Mouse (Mus musculus) heart, adult 8-10 months (tissue): ENCODE measurements around the gene Atp6v0d1. TPM values are rescaled to one million over a fixed set of nuclear protein-coding genes. Genes with fewer than 3 reads are reported as not detected.
A peak's percentile ranks its signal among the peaks of the same experiment; 100 is the strongest.
"Not testable (repeated sequence)": the region's sequence is repeated elsewhere in the genome, so short reads cannot be mapped to it uniquely, and the experiment has no call there.

Source experiments
- DNase-seq: peaks from one replicate; pipeline ENCODE4 v3.0.0; 2022; ENCODE audit warnings: low spot score
- total RNA-seq, 4 experiments: library from RNA; stranded (reverse); gene quantifications; 2 replicates each; pipeline ENCODE4 v1.2.4; 2022

Atp6v0d1 gene
- 10 to 100 TPM; 41.6 to 53.8 (median 51.7) TPM for total RNA-seq

GRCm38 (mm10) chr8:105565952-105566702 lies at the start of gene Atp6v0d1:
Gene Atp6v0d1 (minus strand): TSS chr8:105566047.
- peak; percentile 99 for DNase-seq

DNA sequence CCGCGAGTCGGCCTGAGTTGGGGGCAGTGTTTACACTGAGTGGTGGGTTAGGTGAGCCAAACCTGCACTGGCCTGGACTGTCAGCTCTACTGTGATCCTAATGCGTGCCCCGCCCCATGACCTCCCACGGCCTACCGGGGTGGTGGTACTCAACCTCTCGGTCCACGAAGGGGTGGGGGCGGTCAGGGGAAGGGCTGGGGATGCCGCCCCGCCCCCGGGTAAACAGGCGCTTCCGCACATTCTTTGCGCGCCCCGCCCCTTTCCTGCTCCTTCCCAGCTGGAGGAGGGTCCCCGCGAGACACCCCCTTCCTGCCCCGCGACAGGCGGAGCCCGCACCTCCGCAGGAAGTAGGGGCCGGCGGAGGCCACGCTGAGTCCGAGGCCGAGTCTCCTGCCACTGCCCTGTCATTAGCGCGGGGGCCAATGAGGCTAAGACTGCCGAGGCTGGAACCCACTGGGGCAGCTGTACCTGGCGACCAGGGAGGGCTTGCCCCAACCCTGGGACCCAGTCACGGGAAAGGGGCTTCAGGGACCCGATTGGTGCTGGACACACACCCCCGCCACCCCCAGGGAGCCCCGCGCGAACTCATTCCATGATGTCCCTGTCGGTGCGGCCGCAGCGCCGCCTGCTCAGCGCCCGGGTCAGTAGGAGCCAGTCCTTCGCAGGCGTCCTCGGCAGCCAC lies 48.1 kb upstream of the Atp6v0d1 start:
- peak; percentile 89 for DNase-seq

DNA sequence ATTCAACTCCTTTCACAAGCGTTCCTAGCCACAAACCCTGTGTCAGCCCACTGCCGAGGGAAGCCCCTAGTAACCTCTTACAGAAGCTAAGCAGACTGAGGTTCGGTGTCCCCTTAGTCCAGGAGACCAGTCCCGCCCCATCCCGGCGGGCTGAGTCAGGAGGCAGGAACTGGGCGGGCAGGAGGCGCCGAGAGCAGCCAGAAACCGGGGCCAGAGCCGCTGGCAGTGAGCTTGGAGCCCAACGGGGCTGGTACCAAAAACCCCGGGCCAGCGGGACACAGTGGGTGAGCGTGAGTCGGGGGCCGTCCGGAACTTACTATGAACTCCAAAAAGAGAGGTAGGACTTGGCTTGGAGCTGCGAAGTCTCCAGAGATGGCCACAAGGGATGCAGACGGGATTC lies 47.2 kb upstream of the Atp6v0d1 start:
- peak; percentile 69 for DNase-seq

- no peak for DNase-seq
These were observed 46.0 kb upstream of the Atp6v0d1 start for GRCm38 (mm10) chr8:105611836-105612235.

GRCm38 (mm10) chr8:105609771-105610170 lies 43.9 kb upstream of the Atp6v0d1 start:
- no peak for DNase-seq

DNA sequence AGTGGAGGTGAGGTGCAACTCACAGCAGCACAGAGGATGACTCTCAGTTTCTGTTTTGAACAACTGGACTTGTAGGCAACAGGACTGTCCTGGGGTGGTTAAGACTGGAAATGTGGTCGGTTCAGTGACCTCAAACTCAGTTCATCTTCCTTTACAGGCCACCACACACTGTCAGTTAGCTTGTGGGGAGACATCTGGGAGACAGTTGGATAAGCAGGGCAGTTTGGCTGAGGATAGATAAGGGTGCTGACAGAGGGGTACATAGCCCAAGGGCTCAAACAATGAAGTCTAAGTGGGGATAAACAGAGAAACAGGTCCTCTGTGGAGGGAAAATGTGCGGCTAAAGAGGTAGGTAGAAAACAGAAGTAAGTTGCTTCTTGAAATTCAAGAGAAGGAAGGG lies 43.5 kb upstream of the Atp6v0d1 start:
- DNase-seq, result no peak

DNA sequence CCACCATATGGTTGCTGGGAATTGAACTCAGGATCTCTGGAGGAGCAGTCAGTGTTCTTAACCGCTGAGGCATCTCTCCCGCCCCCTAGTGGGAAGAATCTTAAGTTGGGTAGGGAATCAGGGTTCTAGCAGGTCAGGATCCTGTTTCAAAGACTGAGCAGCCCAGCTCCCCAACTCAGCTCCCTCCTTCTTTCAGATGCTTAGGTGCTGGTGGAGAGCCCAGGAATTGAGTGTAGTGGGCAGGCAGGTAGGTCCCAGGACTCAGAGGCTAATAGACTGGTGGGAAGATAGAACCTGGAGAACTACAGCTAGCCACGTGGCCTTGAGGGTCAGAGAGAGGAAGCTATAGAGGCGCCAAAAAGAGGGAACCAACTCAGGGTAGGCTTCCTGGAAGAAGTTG lies 41.8 kb upstream of the Atp6v0d1 start:
- DNase-seq, result peak; percentile 60

GRCm38 (mm10) chr8:105607062-105607461 lies 41.2 kb upstream of the Atp6v0d1 start:
- DNase-seq, result no peak

- DNase-seq, result peak; percentile 91
These were observed 40.6 kb upstream of the Atp6v0d1 start for GRCm38 (mm10) chr8:105606189-105607023.

GRCm38 (mm10) chr8:105605491-105606188 lies 39.8 kb upstream of the Atp6v0d1 start:
- no peak for DNase-seq

DNA sequence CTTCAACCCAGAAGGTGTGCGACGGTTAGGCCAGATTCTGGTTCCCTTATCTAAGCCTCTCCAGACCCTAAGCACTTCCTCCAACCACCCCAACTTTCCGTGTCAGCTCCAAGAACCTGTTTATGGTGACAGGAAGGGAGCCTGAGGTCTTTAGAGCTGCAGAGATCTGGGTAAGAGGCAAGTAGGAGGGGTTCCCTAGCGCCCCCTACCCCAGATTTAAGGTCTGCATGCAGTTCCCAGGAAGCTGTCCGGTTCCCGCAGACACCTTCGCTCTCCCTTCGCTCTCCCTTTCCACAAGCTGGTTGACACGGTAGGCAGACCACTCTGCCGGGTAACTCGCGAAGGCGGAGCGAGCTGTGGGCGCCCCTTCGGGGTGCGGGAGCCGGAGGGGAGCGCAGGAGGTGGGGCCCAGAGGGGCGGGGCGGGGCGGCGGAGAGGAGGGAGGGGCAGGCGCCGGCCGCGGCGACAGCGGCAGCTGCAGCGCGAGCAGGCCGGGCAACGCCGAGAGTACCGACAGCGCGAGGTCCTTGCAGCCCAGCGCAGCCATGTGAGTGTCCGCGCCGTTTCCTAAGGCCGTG lies 39.0 kb upstream of the Atp6v0d1 start, which contains the start of gene Ripor1:
Gene Ripor1 (plus strand): TSS at position 452 of the 578 bp plus-strand sequence.
- DNase-seq, result peak; percentile 73

DNA sequence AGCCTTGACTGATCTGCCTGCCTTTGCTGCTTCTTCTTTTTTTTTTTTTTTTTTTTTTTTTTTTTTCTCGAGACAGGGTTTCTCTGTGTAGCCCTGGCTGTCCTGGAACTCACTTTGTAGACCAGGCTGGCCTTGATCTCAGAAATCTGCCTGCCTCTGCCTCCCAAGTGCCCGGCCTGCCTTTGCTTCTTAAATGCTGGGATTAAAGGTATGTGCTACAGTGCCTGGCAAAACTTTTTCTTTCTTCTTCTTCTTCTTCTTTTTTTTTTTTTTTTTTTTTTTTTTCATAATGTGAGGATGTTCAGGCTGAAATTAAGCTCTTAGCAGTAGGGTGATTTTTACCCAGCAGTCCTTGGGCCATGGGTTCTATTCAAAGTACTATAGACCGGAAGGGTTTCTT lies 36.7 kb upstream of the Atp6v0d1 start:
- DNase-seq, result not testable (repeated sequence)

DNA sequence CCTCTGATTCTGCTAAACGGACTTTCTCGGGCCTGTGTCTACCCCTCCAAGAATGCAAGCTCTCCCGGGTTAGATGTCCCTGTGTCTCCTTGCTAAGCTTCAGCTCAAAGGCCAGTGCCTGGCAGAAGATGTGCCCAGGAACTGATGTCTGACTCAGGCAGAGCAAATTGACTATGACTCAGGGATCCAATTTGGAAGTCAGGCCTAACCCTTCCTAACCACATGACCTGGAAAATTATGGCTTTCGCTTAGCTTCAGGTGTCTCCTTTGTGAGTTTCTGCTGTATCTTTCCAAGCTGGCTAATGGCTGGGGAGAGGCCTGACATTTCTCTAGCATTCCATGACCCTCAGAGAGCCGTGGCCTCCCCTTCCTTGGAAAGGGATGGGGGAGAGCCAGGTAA lies 35.5 kb upstream of the Atp6v0d1 start:
- DNase-seq, result no peak

GRCm38 (mm10) chr8:105598777-105599176 lies 32.9 kb upstream of the Atp6v0d1 start:
- no peak for DNase-seq

GRCm38 (mm10) chr8:105596362-105597034 lies 30.7 kb upstream of the Atp6v0d1 start:
- DNase-seq, result peak; percentile 89

DNA sequence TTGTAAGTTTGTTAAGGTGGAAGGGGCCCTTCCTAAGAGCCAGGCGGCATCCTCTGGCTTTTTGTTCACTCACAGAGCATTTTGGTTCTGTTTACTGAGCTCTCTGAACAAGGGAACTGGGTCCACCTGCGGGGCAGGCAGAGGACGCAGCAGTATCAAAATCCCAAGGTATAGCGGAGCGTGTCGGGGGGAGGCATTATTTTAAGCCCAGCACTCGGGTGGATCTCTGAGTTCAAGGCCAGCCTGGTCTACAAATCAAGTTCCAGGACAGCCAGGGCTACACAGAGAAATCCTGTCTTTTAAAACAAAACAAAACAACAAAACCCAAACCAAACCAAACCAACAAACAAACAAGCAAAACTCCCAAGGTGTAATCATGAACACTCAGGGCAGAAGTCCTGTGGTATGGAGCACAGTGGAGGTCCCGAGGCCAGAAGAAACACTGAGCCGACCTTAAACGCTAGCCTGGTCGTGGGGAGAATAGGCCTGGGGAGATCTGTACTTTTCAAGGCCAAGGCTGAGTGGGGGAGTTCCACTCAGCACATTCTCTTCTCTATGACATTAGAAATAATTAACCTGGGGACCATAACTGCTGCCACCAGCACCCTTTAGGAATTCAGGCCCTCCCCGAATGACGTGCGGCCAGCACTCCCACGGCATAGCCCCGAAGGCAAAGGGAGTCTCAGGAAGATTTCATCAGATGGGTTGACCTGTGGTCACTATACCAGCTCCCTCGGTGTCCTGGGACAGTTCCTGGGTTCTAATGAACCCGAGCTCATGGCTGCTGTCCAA lies 28.8 kb upstream of the Atp6v0d1 start:
- DNase-seq, result peak; percentile 31

DNA sequence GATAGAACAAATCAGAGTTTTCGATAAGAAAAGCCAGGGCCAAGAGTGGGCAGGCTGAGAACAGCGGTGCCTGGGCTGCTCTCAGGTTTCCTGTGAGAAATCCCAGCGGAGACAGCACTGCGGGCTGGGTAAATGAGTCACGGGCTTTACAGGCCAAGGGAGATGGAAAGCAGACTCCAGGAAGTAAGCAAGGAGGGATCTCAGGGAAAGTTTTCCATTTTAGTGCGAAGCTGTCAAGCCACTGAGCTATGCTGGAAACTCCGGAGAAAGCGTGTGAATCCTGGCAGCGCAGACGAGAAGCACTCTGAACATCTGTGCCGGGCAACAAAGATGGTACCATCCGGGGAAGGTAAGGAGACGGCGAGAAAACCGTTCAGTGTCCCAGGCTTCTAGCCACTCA lies 28.0 kb upstream of the Atp6v0d1 start:
- DNase-seq, result peak; percentile 75

DNA sequence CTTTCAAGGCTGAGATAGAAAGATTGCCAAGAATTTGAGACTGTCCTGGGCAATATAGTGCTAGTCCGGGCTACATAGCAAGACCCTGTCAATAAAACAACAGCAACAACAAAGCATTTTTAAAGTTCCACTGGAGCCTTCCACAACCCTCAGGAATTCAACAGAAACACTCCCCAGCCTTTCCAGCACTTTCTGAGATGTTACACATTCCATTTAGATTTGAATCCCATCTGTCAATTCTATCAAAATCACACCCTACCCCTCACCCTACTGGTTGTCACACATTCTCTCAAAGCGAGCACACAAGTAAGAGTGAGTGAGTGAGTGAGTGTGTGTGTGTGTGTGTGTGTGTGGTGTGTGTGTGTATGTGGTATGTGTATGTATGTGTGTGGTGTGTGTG lies 26.6 kb upstream of the Atp6v0d1 start:
- DNase-seq, result no peak

DNA sequence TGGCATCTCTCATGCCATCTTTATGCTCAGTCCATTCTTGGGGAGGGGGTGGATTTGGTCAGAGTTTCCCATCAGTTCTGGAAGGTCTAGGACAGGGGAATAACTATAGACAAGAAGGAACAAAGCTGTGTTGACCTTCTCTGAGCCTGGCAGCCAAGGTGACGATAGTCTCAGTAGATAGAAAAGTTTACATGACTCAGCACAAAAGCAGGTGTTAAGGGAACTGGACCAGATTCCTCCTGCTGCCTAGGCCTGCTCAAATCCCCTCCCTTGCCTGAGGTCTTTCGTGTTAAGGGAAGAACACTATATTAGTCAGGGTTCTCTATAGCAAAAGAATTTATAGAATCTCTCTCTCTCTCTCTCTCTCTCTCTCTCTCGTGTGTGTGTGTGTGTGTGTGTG lies 13.9 kb upstream of the Atp6v0d1 start:
- DNase-seq, result no peak

GRCm38 (mm10) chr8:105575538-105575937 lies 9.7 kb upstream of the Atp6v0d1 start:
- DNase-seq, result no peak
